Mouse (Mus musculus) kidney, adult 10 weeks (tissue): ENCODE results near the gene Camp. TPM values are rescaled to one million over a fixed set of nuclear protein-coding genes. Genes with fewer than 3 reads are reported as not detected.

Experiments used
- polyA plus RNA-seq: library from polyadenylated mRNA; stranded (reverse); fragments of 350-450 nt; fragmentation: Illumina TruSeq; extraction: RNeasy Lipid Tissue Mini Kit (QIAGEN cat#74804); gene quantifications from one replicate; pipeline ENCODE4 v1.2.3, GENCODE M21; 2014; ENCODE audit warnings: low read depth, low replicate concordance

The Camp gene
- polyA plus RNA-seq = not detected

DNA sequence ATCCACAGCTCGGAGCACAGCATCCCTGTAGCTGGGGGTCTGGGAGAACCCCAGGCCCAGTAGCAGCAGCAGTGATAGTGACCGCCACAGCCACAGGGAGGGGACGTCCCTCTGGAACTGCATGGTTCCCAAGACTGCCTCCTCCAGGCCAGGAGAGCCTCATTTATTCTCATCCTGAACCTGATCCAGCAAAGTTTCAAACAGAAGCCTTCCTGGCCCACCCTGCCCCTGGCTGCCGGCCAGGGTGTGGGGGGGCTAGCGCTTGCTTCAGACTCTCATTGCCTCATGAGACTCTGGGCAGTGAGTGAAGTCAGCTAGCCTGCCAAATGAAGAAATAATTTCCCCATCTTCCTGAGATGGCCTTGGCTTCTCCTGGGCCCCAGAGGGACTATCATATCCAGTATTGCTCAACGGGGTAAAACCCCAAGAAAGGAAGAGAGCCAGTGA, at the start of gene Camp:
TSS of gene Camp (minus strand) at position 306 of the 447 bp plus-strand sequence.

DNA sequence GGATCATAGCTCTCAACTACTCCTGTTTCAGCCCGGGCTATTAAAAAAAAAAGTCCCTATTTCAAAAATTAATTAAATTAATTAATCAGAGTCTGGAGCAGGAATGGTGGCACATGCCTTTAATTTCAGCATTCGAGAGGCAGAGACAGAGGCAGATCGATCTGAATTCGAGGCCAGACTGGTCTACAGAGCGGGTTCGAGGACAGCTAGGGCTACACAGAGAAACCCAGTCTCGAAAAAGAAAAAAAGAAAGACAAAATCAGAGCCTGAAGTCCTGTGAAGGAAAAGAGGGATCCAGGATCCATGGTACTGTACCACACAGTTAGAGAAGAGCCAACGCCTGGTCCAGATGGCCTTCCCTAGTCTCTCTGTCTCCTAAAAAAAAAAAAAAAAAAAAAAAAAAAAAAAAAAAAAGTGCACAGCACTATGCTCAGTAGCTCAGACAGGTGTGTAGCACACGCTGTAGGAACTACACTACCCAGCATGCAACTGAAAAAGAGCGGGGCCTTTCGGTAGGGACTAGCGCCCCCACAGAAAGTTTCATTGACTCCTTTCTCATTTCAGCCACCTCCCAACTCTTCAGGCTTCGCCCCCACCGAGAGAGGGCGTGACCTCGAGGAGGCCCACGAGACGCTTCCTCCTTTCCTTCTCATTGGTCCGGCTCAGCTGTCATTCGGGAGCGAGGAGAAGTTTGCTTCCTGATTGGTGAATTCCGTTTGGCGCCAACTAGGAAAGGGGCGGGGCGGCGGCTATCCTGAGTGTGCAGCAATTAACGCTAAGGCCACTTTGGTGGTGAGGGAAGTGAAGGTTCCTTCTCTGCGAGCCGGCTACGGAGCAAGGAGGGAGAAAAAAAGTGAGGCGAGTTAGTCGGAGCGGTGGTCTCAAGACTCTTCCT, 25.6 kb upstream of the Camp start, which contains the start of gene Cdc25a:
TSS of gene Cdc25a (plus strand) at position 783 of the 895 bp plus-strand sequence.

DNA sequence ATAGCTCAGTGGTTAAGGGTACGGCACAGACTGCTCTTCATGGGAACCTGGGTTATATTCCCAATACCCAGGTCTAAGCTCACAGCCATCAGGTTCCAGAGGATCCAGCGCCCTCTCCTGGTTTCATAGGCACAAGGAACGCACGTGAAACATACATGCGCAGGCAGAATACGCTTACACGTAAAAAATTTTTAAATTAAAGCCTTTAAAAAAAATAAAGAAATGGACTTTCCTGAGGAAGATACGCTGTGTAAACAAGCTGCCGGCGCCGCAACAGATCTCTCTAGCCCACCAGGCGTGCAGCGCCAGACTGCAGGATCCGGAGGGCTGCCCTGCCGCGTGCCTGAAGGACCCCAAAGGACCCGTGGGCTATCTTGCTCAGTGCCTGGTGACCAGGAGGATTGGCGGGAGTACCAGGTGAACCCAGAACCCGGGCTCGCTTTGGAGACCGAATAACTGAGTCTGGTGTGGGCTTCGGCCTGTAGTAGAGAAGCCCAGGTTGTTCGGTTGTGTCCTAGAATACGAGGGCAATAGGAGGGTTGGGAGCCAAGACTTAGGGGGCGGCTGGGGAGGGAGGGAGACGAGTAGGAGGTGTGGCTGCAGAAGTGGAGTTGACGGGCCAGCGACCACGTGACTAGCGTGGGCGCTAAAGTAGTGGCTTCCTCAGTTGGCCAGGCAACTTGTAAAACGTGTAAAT, 16.9 kb downstream of the Camp start, which contains the start of gene Nme6:
TSS of gene Nme6 (plus strand) at position 359 of the 697 bp plus-strand sequence.

DNA sequence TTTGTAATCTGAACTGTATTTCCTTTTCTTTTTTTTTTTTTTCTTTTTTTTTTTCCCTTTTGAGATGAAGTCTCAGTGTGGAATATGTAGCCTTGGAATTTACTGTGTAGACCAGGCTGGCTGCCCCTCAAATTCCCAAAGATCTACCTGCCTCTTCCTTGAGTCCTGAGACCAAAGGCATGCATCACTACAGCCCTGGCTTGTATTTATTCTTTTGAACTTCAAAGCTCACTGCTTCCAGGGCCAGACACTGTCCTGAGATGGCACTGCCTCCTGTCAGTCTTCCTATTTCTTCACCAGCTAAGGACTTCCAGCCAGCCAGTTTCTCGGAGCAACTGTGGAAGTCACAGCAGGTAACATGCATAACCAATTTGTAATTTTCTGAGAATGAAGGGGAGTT, 37.4 kb downstream of the Camp start, which contains the start of gene Spink8:
TSS of gene Spink8 (plus strand) at position 301 of the 400 bp plus-strand sequence.

Other genes with a start within 250 kb of the Camp start
- gene Fbxw24, start 223.6 kb downstream of the Camp start, polyA plus RNA-seq = not detected
- not detected for gene Fbxw25, start 185.0 kb downstream of the Camp start, polyA plus RNA-seq
- not detected for gene Fbxw18, start 146.9 kb downstream of the Camp start, polyA plus RNA-seq
- gene Fbxw26, start 103.5 kb downstream of the Camp start, polyA plus RNA-seq = not detected
- gene Fbxw27, start 58.9 kb downstream of the Camp start, polyA plus RNA-seq = not detected
- 48.1 TPM for gene Spink8, start 37.3 kb downstream of the Camp start, polyA plus RNA-seq
- gene Nme6, start 16.9 kb downstream of the Camp start, polyA plus RNA-seq = 2.1 TPM
- gene Cdc25a, start 26.0 kb upstream of the Camp start, polyA plus RNA-seq = 7.8 TPM
- gene Map4, start 81.8 kb upstream of the Camp start, polyA plus RNA-seq = 25.2 TPM